Mouse (Mus musculus): ENCODE measurements at regions not wholly inside any gene's neighbourhood (a gene's known extent, or its start where the extent isn't known, plus 50 kb on each side); places are given as distances from the start of the nearest gene placed in this dataset.

- no peak overlapping the region for H3K27ac ChIP-seq (ENCODE audit: insufficient read depth, low read depth)
Observed at GRCm38 (mm10) chr10:23015935-23016694, 196.1 kb upstream of the Tcf21 start.

DNA sequence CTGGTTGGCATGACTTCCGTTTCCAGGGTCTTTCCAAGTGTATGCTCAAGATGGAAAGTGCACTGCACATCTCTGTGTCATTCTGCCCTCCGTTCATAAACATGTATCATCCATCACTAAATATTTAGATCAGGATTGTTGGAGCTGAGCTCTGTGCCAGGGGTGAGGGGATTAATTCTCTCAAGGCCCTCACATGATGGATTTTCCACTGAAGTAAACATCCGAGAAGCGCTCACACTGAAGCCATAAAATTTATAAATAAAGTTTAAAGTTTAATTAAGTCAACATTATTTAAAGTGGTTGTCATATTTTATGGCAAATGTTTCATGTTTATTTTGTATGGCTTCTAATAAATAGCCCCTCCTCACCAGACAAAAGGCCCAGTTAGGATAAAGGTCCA lies 190.7 kb upstream of the Tcf21 start:
- in situ Hi-C loops (cut with MboI; ENCODE audit: low pct_ligation_motif_present, low pct_unique_long_range_greater_than_20kb, low sequenced_read_pairs) = no loop called here
- no peaks in the 10 kb centered on the region; a peak in 1 of 4 replicates for H3K4me1 ChIP-seq (ENCODE audit: control insufficient read depth in 1 of 2, insufficient read depth in 2 of 2)
- no peak for DNase-seq (ENCODE audit: extremely low read depth)
- H3K27me3 ChIP-seq (replicated peaks) = no peaks in the 10 kb centered on the region
- no peak overlapping the region for H3K27ac ChIP-seq (ENCODE audit: insufficient read depth, low read depth)
- no peaks in the 10 kb centered on the region for H3K36me3 ChIP-seq (replicated peaks in 1 of 2; ENCODE audit: control insufficient read depth in 1 of 2, insufficient read depth in 1 of 2, low read length in 1 of 2)
- no peaks in the 10 kb centered on the region for H3K79me2 ChIP-seq (replicated peaks; ENCODE audit: control insufficient read depth, extremely low read depth, insufficient read depth, poor library complexity, severe bottlenecking)
- no peak overlapping the region for H3K4me3 ChIP-seq (replicated peaks in 1 of 3; ENCODE audit: low read depth in 2 of 3, low read length in 2 of 3, poor library complexity in 1 of 3)
- H3K9me3 ChIP-seq (replicated peaks; ENCODE audit: low read length) = no peaks in the 10 kb centered on the region
- no peak overlapping the region for H3K9ac ChIP-seq (ENCODE audit: insufficient read depth, low read depth)
- TF ChIP-seq CTCF (conservative IDR thresholded peaks at IDR 0.05 in 1 of 2, IDR thresholded peaks at IDR 0.05 in 1 of 2; ENCODE audit: low read depth in 2 of 2, low read length in 2 of 2) (no peak), USF2 (conservative IDR thresholded peaks at IDR 0.05; ENCODE audit: low read depth, low read length) (no peak), MXI1 (IDR thresholded peaks at IDR 0.05; ENCODE audit: low read depth, low read length) (no peak)
- H3K4me2 ChIP-seq (ENCODE audit: insufficient read depth, low read depth, poor library complexity, severe bottlenecking) = no peak overlapping the region
- dilution Hi-C loops (cut with MboI; ENCODE audit: extremely low pct_ligation_motif_present, extremely low pct_unique_long_range_greater_than_20kb, low sequenced_read_pairs) = no loop called here

More at GRCm38 (mm10) chr10:23015935-23016694, 196.1 kb upstream of the Tcf21 start:
- in situ Hi-C loops (cut with MboI; ENCODE audit: low pct_ligation_motif_present, low pct_unique_long_range_greater_than_20kb, low sequenced_read_pairs) (no loop called here), dilution Hi-C loops (cut with MboI; ENCODE audit: extremely low pct_ligation_motif_present, extremely low pct_unique_long_range_greater_than_20kb, low sequenced_read_pairs) (no loop called here)
- no peak for DNase-seq (ENCODE audit: extremely low read depth)
- H3K79me2 ChIP-seq (replicated peaks; ENCODE audit: control insufficient read depth, extremely low read depth, insufficient read depth, poor library complexity, severe bottlenecking) = no peaks in the 10 kb centered on the region
- H3K4me2 ChIP-seq (ENCODE audit: insufficient read depth, low read depth, poor library complexity, severe bottlenecking) = no peak overlapping the region
- H3K4me3 ChIP-seq (replicated peaks in 1 of 3; ENCODE audit: low read depth in 2 of 3, low read length in 2 of 3, poor library complexity in 1 of 3) = no peak overlapping the region
- no peaks in the 10 kb centered on the region for H3K27me3 ChIP-seq (replicated peaks)
- TF ChIP-seq TCF12 (IDR thresholded peaks at IDR 0.05; ENCODE audit: low read depth, low read length) = no peak
- TF ChIP-seq HCFC1 (IDR thresholded peaks at IDR 0.05; ENCODE audit: low read depth, low read length) = no peak
- TF ChIP-seq NELFE (IDR thresholded peaks at IDR 0.05; ENCODE audit: low read depth, low read length) = no peak
- TF ChIP-seq USF1 (IDR thresholded peaks at IDR 0.05; ENCODE audit: low read depth, low read length) = no peak
- TF ChIP-seq SMC3 (IDR thresholded peaks at IDR 0.05; ENCODE audit: low read depth, low read length) = no peak
- no peak for TF ChIP-seq CHD1 (IDR thresholded peaks at IDR 0.05; ENCODE audit: low read depth, low read length)
- no peak for TF ChIP-seq EP300 (IDR thresholded peaks at IDR 0.05; ENCODE audit: low read length)
- TF ChIP-seq GABPA (IDR thresholded peaks at IDR 0.05; ENCODE audit: insufficient replicate concordance, low read depth, low read length) = no peak
- no peak for TF ChIP-seq BHLHE40 (IDR thresholded peaks at IDR 0.05; ENCODE audit: low read depth, low read length)
- no peak for TF ChIP-seq MAZ (IDR thresholded peaks at IDR 0.05; ENCODE audit: low read depth, low read length)
- TF ChIP-seq USF2 (conservative IDR thresholded peaks at IDR 0.05; ENCODE audit: low read depth, low read length) = no peak
- no peak for TF ChIP-seq ZC3H11A (IDR thresholded peaks at IDR 0.05; ENCODE audit: low read depth, low read length)
- TF ChIP-seq ZMIZ1 (IDR thresholded peaks at IDR 0.05; ENCODE audit: low read depth, low read length) = no peak
- no peak for TF ChIP-seq IRF4 (IDR thresholded peaks at IDR 0.05; ENCODE audit: low read depth, low read length)
- H3K9me3 ChIP-seq (replicated peaks; ENCODE audit: low read length) = no peaks in the 10 kb centered on the region
- no peaks in the 10 kb centered on the region for H3K36me3 ChIP-seq (replicated peaks in 1 of 2; ENCODE audit: control insufficient read depth in 1 of 2, insufficient read depth in 1 of 2, low read length in 1 of 2)
- no peaks in the 10 kb centered on the region; a peak in 1 of 4 replicates for H3K4me1 ChIP-seq (ENCODE audit: control insufficient read depth in 1 of 2, insufficient read depth in 2 of 2)
- no peak overlapping the region for H3K9ac ChIP-seq (ENCODE audit: insufficient read depth, low read depth)
